Mouse (Mus musculus) thymus, postnatal 4 days (tissue): ENCODE results near the gene Mindy3.

Source experiments
- DNase-seq: peaks from one replicate; pipeline ENCODE4 v3.0.0; 2021

Mindy3 gene

GRCm38 (mm10) chr2:12297287-12297686 is 122.0 kb downstream of the Mindy3 start:
- no peak for DNase-seq
